Mouse (Mus musculus): ENCODE results near the gene Rbbp4. TPM values are rescaled to one million over a fixed set of nuclear protein-coding genes. Genes with fewer than 3 reads are reported as not detected.

The Rbbp4 gene
- polyA plus RNA-seq (2012; rRNA removed), result 3.7 and 6.1 TPM in 2 replicates

- TF ChIP-seq CTCF (IDR thresholded peaks at IDR 0.05; ENCODE audit: extremely low read depth, insufficient read length, insufficient replicate concordance, low read depth, low read length) (no peak), POLR2A (IDR thresholded peaks at IDR 0.05; ENCODE audit: low read depth, low read length) (peak; percentile 60)
- WGBS, result under 1% methylated on average over 73 of the region's 73 CpGs
- H3K27ac ChIP-seq (ENCODE audit: insufficient read depth, low read depth, low read length), result peak within 1 kb of the TSS; percentile 99
Observed at GRCm38 (mm10) chr4:129335216-129336074, at the start of gene Rbbp4, which contains the start of gene Zbtb8os. Rbbp4 (minus strand) TSS chr4:129335370. Zbtb8os (plus strand) TSS chr4:129335695.

GRCm38 (mm10) chr4:129384440-129384839 lies 49.3 kb upstream of the Rbbp4 start:
- Histone ChIP-seq H3K27ac (ENCODE audit: insufficient read depth, low read depth, low read length) (peak overlapping the region; percentile 66), H3K27me3 (ENCODE audit: control insufficient read depth, insufficient read depth, low read length) (no peaks in the 10 kb centered on the region), H3K36me3 (ENCODE audit: control insufficient read depth, insufficient read depth, low read length) (no peaks in the 10 kb centered on the region), H3K4me3 (ENCODE audit: low read depth, low read length) (no peak overlapping the region), H3K4me1 (ENCODE audit: control insufficient read depth, insufficient read depth, insufficient read length, low read length) (peaks cover 11% of the 10 kb centered on the region)
- no peak for TF ChIP-seq CTCF (IDR thresholded peaks at IDR 0.05; ENCODE audit: extremely low read depth, insufficient read length, insufficient replicate concordance, low read depth, low read length)
- no peak for TF ChIP-seq POLR2A (IDR thresholded peaks at IDR 0.05; ENCODE audit: low read depth, low read length)
- 35% methylated on average over 6 of the region's 6 CpGs for WGBS

More at GRCm38 (mm10) chr4:129335216-129336074, at the start of gene Rbbp4, which contains the start of gene Zbtb8os:
- no peaks in the 10 kb centered on the region; the same call in 1 of the 2 replicates for H3K4me1 ChIP-seq (ENCODE audit: control insufficient read depth, insufficient read depth, insufficient read length, low read length)
- H3K4me3 ChIP-seq (ENCODE audit: low read depth, low read length), result peak within 1 kb of the TSS; percentile 73
- no peaks in the 10 kb centered on the region for H3K27me3 ChIP-seq (ENCODE audit: control insufficient read depth, insufficient read depth, low read length)
- H3K36me3 ChIP-seq (ENCODE audit: control insufficient read depth, insufficient read depth, low read length), result peaks cover 2% of the 10 kb centered on the region; the same call in 1 of the 2 replicates

GRCm38 (mm10) chr4:129383586-129383985 lies 48.4 kb upstream of the Rbbp4 start:
- Histone ChIP-seq H3K27ac (ENCODE audit: insufficient read depth, low read depth, low read length) (peak overlapping the region; percentile 47), H3K27me3 (ENCODE audit: control insufficient read depth, insufficient read depth, low read length) (no peaks in the 10 kb centered on the region), H3K36me3 (ENCODE audit: control insufficient read depth, insufficient read depth, low read length) (no peaks in the 10 kb centered on the region), H3K4me1 (ENCODE audit: control insufficient read depth, insufficient read depth, insufficient read length, low read length) (peaks cover 11% of the 10 kb centered on the region), H3K4me3 (ENCODE audit: low read depth, low read length) (no peak overlapping the region)
- no peak for TF ChIP-seq POLR2A (IDR thresholded peaks at IDR 0.05; ENCODE audit: low read depth, low read length)
- TF ChIP-seq CTCF (IDR thresholded peaks at IDR 0.05; ENCODE audit: extremely low read depth, insufficient read length, insufficient replicate concordance, low read depth, low read length), result no peak
- WGBS, result 82% methylated on average over 3 of the region's 3 CpGs

- TF ChIP-seq CTCF (IDR thresholded peaks at IDR 0.05; ENCODE audit: extremely low read depth, insufficient read length, insufficient replicate concordance, low read depth, low read length) (no peak), POLR2A (IDR thresholded peaks at IDR 0.05; ENCODE audit: low read depth, low read length) (no peak)
- Histone ChIP-seq H3K27me3 (ENCODE audit: control insufficient read depth, insufficient read depth, low read length) (no peaks in the 10 kb centered on the region), H3K4me1 (ENCODE audit: control insufficient read depth, insufficient read depth, insufficient read length, low read length) (peaks cover 11% of the 10 kb centered on the region), H3K4me3 (ENCODE audit: low read depth, low read length) (peak overlapping the region; percentile 11; the same call in 1 of the 2 replicates), H3K36me3 (ENCODE audit: control insufficient read depth, insufficient read depth, low read length) (no peaks in the 10 kb centered on the region), H3K27ac (ENCODE audit: insufficient read depth, low read depth, low read length) (0 out of 2 replicates have a peak overlapping the region, but pooled peaks have one; percentile 32)
- 83% methylated on average over 2 of the region's 2 CpGs for WGBS
Observed at GRCm38 (mm10) chr4:129382488-129382887, 47.3 kb upstream of the Rbbp4 start.

- no peak for TF ChIP-seq POLR2A (IDR thresholded peaks at IDR 0.05; ENCODE audit: low read depth, low read length)
- no peak for TF ChIP-seq CTCF (IDR thresholded peaks at IDR 0.05; ENCODE audit: extremely low read depth, insufficient read length, insufficient replicate concordance, low read depth, low read length)
- H3K36me3 ChIP-seq (ENCODE audit: control insufficient read depth, insufficient read depth, low read length), result no peaks in the 10 kb centered on the region
- H3K4me1 ChIP-seq (ENCODE audit: control insufficient read depth, insufficient read depth, insufficient read length, low read length), result peaks cover 11% of the 10 kb centered on the region
- no peak overlapping the region for H3K27ac ChIP-seq (ENCODE audit: insufficient read depth, low read depth, low read length)
- no peaks in the 10 kb centered on the region for H3K27me3 ChIP-seq (ENCODE audit: control insufficient read depth, insufficient read depth, low read length)
- H3K4me3 ChIP-seq (ENCODE audit: low read depth, low read length), result no peak overlapping the region
- WGBS, result 90% methylated on average over 9 of the region's 9 CpGs
Observed at GRCm38 (mm10) chr4:129382029-129382428, 46.9 kb upstream of the Rbbp4 start.

- no peak overlapping the region for H3K4me3 ChIP-seq (ENCODE audit: low read depth, low read length)
- no peaks in the 10 kb centered on the region for H3K27me3 ChIP-seq (ENCODE audit: control insufficient read depth, insufficient read depth, low read length)
- H3K36me3 ChIP-seq (ENCODE audit: control insufficient read depth, insufficient read depth, low read length), result no peaks in the 10 kb centered on the region
- TF ChIP-seq POLR2A (IDR thresholded peaks at IDR 0.05; ENCODE audit: low read depth, low read length) (no peak), CTCF (IDR thresholded peaks at IDR 0.05; ENCODE audit: extremely low read depth, insufficient read length, insufficient replicate concordance, low read depth, low read length) (no peak)
- H3K4me1 ChIP-seq (ENCODE audit: control insufficient read depth, insufficient read depth, insufficient read length, low read length), result peaks cover 11% of the 10 kb centered on the region
- 90% methylated on average over 8 of the region's 8 CpGs for WGBS
- H3K27ac ChIP-seq (ENCODE audit: insufficient read depth, low read depth, low read length), result no peak overlapping the region
Observed at GRCm38 (mm10) chr4:129381148-129381547, 46.0 kb upstream of the Rbbp4 start.

GRCm38 (mm10) chr4:129379805-129380204 lies 44.6 kb upstream of the Rbbp4 start:
- H3K36me3 ChIP-seq (ENCODE audit: control insufficient read depth, insufficient read depth, low read length), result no peaks in the 10 kb centered on the region
- no peaks in the 10 kb centered on the region for H3K27me3 ChIP-seq (ENCODE audit: control insufficient read depth, insufficient read depth, low read length)
- no peak for TF ChIP-seq POLR2A (IDR thresholded peaks at IDR 0.05; ENCODE audit: low read depth, low read length)
- TF ChIP-seq CTCF (IDR thresholded peaks at IDR 0.05; ENCODE audit: extremely low read depth, insufficient read length, insufficient replicate concordance, low read depth, low read length), result no peak
- no peak overlapping the region for H3K4me3 ChIP-seq (ENCODE audit: low read depth, low read length)
- peaks cover 6% of the 10 kb centered on the region for H3K4me1 ChIP-seq (ENCODE audit: control insufficient read depth, insufficient read depth, insufficient read length, low read length)
- H3K27ac ChIP-seq (ENCODE audit: insufficient read depth, low read depth, low read length), result no peak overlapping the region
- WGBS, result 41% methylated on average over 3 of the region's 3 CpGs

Data from small intestine, adult 2 months (tissue).